Mouse (Mus musculus): ENCODE measurements around the gene Osbpl5.
"Not testable (repeated sequence)": the region's sequence is repeated elsewhere in the genome, so short reads cannot be mapped to it uniquely, and the experiment has no call there.

The Osbpl5 gene

DNA sequence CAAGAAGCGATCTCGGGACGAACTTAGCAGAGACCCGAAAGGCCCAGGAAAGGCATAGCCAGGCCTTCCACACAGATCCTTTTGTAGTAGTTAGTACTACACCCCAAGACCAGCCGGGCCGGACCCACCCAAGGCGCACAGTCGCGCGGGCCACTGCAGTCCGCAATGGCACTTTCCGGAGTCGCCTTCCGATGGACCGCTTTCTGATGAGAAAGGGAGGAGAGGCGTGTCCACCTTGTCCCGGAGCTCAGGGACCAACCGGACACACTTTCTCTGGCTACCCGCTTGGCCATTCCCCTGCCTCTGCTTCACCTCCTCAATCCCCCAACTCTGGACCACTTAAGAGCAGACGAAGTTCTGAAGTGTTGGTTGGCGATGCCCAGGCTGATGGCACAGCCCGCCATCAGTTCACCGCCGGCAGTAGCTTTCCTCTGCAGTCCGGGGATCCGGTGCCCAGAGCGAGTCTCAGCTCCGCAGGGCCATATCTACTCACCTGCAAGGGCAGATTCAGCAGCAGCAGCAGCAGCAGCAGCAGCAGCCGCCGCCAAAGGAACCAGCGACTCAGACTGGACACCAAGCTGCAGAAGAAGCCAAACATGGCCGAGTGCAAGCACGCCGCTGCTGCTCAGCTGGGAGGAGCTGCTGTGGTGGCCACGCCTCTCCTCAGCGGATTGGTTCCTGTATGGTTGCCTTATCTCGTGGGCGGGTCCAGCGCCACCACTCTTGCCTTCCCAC is 107.6 kb downstream of the Osbpl5 start, which contains the start of gene Tnfrsf22:
TSS of gene Tnfrsf22 (minus strand) at position 628 of the 735 bp plus-strand sequence.
- DNase-seq (ENCODE audit: low read depth, low spot score), result peak; percentile 1

DNA sequence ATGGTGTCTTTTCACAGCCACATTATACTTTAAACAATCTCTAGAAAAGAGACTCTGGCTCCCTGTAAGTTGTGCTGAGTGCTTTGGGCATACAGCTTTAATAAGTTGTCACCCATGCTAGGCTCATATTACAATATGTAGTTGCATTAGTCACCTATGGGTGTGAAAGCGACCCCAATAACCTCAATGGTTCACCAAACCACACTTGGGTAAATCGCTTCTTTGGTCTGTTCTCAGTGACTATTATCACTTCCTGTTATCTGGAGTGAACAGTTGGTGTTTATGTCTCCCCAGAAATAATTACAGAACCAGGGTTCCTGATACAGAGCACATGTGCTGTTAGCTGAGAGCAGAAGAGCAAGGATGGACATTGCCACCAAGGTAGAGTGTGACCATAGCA is 112.8 kb downstream of the Osbpl5 start:
- DNase-seq (ENCODE audit: low read depth, low spot score), result not testable (repeated sequence)
